Mouse (Mus musculus): ENCODE results near the gene Cfap97d2.
"Not testable (repeated sequence)": the region's sequence is repeated elsewhere in the genome, so short reads cannot be mapped to it uniquely, and the experiment has no call there.

Cfap97d2 gene

DNA sequence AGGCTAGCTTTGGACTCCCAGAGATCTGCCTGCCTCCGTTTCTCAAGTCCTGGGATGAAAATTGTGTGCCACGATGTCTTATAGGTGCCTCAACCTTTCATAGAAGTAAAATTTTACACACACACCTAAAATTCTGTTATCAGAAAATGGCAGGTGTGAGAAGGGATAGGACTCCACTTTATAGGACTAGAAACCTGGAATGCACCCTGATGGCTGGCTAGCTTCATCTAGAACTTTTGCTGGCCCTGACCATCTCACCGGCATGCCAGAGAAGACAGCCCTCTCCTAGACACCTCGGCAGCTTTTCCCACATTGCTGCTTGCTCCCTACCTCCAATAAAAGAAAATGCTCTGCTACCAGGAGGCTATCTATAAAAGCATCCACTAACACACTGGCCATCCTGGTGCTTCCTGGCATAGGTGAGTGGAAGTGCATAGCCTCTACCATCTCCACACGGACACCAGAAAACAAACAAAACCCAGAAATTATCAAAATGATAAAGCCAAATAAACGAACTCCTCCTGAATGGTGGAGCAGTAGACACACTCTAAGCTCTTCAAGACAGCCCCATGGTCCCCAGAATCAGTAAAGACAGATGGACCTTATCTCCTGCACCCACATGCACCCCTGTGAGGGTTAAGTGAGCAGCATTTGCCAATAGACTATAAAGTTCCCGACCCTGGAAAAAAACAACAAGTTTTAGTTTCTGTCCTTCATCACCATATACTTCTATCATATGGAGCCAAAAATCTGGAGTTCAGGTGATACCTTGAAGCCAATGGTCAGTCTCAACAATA is 35.3 kb downstream of the Cfap97d2 start:
- peak; percentile 31 to 69 for DNase-seq (ENCODE audit: low spot score in 2 of 2)

DNA sequence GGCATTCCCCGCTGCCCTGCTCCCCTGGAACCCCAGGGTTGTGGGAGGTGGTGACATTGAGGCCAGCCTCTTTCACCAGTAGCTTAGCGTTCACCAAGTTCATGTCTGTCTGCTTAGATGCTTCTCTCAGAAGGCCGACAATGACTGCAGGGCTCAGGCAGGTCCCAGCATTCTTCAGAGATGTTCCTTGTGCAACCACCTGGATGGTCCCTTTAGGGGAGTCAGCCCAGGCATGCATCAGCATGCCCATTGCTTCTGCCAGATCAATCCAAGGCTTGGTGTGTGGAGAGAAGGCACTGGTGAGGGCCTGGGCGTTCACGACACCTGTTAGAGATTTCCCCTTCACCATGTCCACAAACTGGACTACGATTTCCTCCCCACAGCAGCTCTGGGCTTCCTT is 40.5 kb downstream of the Cfap97d2 start:
- not testable (repeated sequence) for DNase-seq (ENCODE audit: low spot score in 2 of 2)

DNA sequence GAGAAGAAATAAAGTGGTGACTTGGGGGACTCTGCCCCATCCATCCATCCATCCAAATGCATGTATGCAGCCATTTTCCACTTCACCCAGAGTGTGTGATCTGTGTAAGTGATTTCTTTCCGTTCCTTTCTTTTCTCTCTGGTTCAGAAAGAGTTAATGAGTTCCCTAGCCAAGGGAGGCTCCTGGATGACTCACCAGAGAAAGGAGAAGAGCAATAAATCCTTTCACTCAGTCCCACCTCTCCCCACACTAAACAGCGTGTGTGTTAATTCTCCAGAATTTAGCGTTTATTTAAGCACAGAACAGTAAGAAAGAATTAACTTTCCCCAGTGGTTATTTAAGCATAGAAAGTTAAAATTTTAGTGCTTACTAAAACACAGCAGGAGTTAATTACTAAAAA is 41.9 kb downstream of the Cfap97d2 start:
- no peak for DNase-seq (ENCODE audit: low spot score in 2 of 2)

DNA sequence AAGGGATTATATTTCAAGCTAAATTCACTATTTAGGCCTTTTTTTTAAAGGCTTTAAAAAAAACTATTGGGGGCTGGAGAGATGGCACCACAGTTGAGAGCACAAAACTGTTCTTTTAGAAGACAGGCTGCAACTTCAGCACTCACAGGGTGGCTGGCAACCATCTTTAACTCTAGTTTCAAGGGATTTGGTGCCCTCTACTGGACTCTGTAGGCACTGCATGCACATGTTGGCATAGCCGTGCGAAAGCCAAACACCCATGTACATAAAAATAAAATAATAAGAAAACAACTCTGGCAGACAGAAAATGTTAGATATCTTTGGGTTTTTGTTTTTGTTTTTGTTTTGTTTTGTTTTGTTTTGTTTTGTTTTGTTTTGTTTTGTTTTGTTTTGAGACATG is 48.0 kb downstream of the Cfap97d2 start:
- peak; percentile 51 to 68 for DNase-seq (ENCODE audit: low spot score in 2 of 2)

DNA sequence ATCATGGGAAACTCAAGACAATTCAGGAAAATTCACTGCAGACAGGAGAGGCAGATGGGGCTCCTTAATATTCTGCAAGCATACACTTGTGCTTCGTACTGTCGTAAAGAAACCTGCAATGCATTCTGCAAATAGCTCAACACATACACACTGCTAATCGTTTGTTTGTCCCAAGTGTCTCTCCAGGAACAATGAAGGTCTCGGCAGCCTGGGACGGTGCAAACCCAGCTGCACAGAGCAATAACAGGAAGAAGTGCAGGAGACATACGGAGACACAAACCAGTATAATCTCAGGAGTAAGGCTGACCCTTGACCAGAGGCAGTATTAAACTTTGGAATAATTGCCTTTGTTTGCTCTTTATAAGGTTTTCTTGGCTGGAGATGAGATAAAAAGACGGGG is 50.8 kb downstream of the Cfap97d2 start:
- no peak for DNase-seq (ENCODE audit: low spot score in 2 of 2)

DNA sequence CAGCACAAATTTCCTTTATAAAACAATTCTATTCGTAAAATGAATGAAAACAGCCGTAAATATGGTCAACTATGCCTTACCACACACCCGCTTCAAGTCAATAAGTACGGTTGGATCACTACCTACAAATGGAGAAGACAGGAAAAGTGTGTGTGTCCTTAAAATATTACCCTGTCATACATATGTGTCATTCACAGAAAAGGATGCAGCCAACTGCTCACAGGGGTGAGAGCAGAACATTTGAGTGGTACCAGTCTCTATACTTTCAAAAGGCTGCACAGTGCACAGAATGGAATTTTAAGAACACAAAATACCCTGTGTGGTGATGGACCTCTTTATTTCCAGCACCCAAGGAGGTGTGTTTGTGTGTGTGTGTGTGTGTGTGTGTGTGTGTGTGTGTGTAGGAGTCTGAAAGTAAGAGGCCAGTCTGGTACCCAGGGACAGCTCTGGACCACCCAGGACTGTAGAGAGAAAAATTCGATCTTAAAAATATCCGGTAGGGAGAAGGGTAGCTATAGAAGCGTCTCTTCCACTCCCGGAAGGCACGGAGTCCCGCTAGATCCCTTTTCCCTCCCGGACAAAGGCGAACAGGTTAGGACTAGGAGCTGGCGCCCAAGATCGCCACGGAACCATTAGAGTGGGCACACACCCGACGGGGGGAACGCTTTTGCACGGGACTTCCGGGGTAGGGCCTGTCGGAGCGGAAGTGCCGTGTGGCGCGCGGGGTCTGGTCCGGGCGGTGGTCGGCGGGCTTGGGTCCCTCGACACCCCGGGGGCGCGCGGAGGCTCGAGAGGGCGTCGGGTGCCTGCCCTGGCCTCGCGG is 51.5 kb downstream of the Cfap97d2 start, which contains the start of gene Cdc16:
TSS of gene Cdc16 (plus strand) at position 695 of the 823 bp plus-strand sequence.
- peak; percentile 78 to 80 for DNase-seq (ENCODE audit: low spot score in 2 of 2)

DNA sequence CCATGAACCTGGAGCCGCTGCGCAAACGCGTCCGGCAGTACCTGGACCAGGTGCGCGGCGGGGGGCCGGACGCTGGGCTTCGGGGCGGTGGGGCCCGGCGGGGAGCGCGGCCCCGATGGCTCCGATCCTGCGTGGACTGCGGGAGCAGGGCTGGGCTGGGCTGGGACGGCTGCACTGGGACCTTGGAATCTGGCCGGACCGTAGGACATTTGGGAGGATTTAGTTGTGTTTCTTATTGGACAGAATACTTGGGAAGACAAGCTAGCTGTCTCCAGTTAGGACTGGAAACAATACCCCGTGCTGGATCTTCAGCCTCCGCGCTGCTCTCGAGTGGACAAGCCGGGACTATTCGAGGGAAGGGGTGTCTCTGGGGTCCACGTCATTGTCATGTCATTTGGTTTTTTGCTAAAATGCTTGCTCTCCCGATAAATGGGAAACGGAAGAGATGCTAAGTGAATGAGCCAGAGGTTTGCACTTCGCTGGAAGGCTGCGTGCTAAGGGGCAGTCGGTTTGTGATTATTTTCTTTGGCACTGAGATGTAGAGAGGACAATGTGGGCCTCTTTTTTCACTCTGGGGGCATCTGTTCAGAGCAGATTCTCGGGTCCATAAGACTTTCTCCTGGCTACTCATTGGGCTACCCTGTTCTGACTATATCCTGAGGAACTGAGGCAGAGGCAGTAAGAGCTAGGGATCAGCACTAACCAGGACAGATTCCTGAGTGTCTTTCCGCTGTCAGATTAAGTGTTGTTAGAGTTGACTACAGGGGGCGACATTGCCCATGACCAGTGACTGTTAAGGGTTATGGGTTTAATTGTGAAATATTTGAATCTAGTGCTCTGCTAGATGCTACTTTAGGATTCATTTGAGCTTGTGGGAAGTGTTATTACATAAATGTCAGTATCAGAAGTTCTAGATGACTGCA is 52.4 kb downstream of the Cfap97d2 start:
- peak; percentile 43 to 64 for DNase-seq (ENCODE audit: low spot score in 2 of 2)

DNA sequence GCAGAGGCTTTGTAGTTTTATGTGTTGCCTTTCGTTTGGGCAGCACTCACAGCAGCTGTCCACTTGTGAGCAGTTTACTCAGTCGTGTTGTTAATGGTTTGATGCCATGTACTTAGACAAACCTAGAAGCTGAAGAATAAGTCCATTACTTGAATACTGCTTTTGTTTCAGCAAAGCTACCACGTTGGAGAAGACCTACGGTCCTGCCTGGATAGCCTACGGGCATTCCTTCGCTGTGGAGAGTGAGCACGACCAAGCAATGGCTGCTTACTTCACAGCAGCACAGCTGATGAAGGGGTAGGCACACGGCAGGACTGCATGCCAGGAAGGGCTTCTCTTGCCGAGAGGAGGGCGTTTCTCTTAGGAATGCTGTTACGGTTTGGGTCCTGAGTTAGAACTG is 63.5 kb downstream of the Cfap97d2 start:
- no peak for DNase-seq (ENCODE audit: low spot score in 2 of 2)

DNA sequence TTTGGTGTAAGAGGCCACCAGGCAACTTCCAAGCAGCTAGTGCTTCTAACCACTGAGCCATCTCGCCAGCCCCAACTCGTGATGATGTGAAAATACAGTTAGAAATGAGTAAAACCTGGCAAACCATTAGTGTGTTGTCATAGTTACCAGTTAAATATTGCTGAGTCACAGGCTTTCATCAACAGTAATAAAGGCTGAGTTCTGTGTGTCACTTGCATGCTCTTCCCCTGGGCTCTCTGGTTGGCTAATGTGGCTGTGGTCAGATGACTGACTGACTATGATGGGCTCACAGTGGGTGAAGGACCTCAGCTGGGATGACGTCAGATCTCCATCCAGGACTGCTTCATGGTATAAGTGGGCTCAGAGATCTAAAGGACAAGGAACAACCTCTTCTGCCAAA is 74.8 kb downstream of the Cfap97d2 start:
- DNase-seq (ENCODE audit: low spot score in 2 of 2) = no peak

DNA sequence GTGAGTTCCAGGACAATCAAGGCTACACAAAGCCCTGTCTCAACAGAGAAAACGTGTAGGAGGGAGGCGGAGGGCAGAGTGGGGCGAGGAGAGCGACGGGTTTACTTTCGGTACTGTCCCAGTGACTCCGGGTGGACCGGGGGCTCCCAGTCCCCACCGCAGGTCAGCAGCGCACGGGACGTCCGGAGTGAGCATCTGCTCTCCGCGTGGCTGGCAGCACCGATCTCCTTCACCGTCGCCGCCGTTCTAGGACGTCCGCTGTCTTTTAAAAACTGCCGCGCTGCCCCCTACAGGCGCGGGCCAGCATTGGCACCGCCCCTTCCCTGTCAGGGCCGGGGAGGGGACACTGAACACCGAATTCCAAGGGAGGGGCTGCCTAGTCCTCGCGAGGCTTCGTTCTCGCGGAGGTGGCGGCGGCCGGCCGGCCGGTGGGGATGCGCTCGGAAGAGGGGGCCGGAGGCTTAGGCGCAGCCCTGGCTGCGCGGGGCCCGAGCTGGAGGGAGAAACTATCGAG is 79.6 kb downstream of the Cfap97d2 start, which contains the start of gene Upf3a:
TSS of gene Upf3a (plus strand) at position 366 of the 514 bp plus-strand sequence.
- DNase-seq (ENCODE audit: low spot score in 2 of 2) = peak; percentile 92 to 93

DNA sequence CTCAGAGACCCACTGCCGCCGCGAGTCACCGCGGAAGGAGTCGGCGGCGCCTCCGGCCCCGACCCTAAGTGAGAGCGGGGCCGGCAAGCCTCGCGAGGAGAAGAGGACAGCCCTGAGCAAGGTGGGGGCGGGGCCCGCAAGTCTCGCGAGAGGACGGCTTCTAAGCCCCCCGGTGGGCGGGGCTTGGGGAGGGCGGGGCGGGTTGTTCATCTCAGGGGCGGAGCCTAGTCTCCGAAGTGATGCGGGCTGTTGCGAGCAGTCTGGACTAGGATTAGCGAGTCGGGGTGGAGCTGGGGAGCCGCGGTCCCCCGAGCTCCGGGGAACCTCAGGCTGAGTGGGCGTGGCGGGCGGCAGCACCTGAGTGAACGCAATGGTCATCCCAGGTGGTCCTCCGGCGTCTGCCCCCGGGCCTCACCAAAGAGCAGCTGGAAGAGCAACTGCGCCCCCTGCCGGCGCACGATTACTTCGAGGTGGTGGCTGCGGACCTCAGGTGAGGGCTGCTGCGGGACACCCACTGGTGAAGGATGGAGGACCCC is 80.1 kb downstream of the Cfap97d2 start:
- DNase-seq (ENCODE audit: low spot score in 2 of 2) = peak; percentile 93 to 95

DNA sequence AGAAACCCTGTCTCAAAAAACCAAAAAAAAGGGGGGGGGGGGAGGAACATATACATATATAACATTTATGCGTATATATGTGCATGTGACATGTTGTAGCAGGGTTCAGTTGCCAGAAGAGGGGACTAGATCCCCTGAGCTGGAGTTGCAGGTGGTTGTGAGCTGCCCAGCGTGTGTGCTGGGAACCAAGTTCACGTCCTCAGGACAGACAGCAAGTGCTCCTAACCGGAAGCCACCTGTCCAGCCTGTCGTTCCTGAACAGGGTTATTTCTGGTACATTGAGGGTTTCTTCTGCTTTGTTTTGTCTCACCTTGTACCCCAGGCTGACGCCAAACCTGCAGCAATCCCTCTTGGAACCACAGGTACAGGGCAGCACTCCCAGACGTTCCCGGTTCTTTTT is 83.9 kb downstream of the Cfap97d2 start:
- no peak for DNase-seq (ENCODE audit: low spot score in 2 of 2)
